In genomic region chr10:118640121-118640809, GRCm38 (mm10) we compare ENCODE assay signal across 10 mouse cellular contexts.
A peak's percentile ranks its signal among the peaks of the same experiment; 100 is the strongest.
DNase-seq lines count a peak whose midpoint lies in the region; ATAC-seq and TF ChIP-seq lines count a peak whose summit lies in the region.
"Had no signal": no experiment of that assay in that cellular context is flagged by ENCODE, and none has a peak within 500 bp of the region (broad histone marks: within the 10 kb centered on the region; RNA-seq: fewer than 3 reads in every experiment).

No protein-coding gene starts in this region.

- no peak for TF ChIP-seq CTCF in cerebellum, adult 2 months (IDR thresholded peaks at IDR 0.05; ENCODE audit: borderline replicate concordance, insufficient read depth, low read depth, low read length)

- no peaks in the 10 kb centered on the region for H3K27me3 ChIP-seq in embryonic facial prominence, embryonic 14.5 days (replicated peaks; ENCODE audit: control insufficient read depth, insufficient read depth, low read length)
- no peaks in the 10 kb centered on the region for H3K27me3 ChIP-seq in midbrain, embryonic 13.5 days
- no peaks in the 10 kb centered on the region for H3K27me3 ChIP-seq in cerebellum, adult 2 months (ENCODE audit: control insufficient read depth, insufficient read depth, low read length)

- DNase-seq in layer of hippocampus, adult 9-11 months, result peak; percentile 43
- DNase-seq in layer of hippocampus, postnatal 36 days, result no peak
- DNase-seq in embryonic facial prominence, embryonic 14.5 days (ENCODE audit: low spot score), result peak; percentile 64
- DNase-seq in gastrocnemius, postnatal 10 days, result peak; percentile 46
- no peak for DNase-seq in adrenal gland, adult 2 months
- DNase-seq in cerebellum, adult 2 months, result no peak
- DNase-seq in adrenal gland, adult (ENCODE audit: inconsistent age in 2 of 2, low spot score in 1 of 2), result no peak
- DNase-seq: adrenal gland, postnatal 36 days; heart, postnatal 4 days had no signal

- no peak overlapping the region for H3K9ac ChIP-seq in embryonic facial prominence, embryonic 14.5 days (ENCODE audit: low read depth, low read length)
- H3K9ac ChIP-seq in midbrain, embryonic 13.5 days (replicated peaks), result no peak overlapping the region

- no peak for TF ChIP-seq POLR2A in cerebellum, adult 2 months (IDR thresholded peaks at IDR 0.05; ENCODE audit: borderline replicate concordance, insufficient read depth, low read length)

- no peaks in the 10 kb centered on the region for H3K36me3 ChIP-seq in embryonic facial prominence, embryonic 14.5 days (ENCODE audit: control insufficient read depth, insufficient read depth, low read length)
- H3K36me3 ChIP-seq in midbrain, embryonic 13.5 days, result no peaks in the 10 kb centered on the region

- H3K9me3 ChIP-seq in embryonic facial prominence, embryonic 14.5 days (ENCODE audit: control insufficient read depth, low read length), result no peaks in the 10 kb centered on the region
- H3K9me3 ChIP-seq in midbrain, embryonic 13.5 days, result no peaks in the 10 kb centered on the region

- 0 out of 2 replicates have a peak overlapping the region, but pooled peaks have one; percentile 1 for H3K4me2 ChIP-seq in embryonic facial prominence, embryonic 14.5 days (ENCODE audit: low read depth, low read length)
- peak overlapping the region; percentile 27 for H3K4me2 ChIP-seq in midbrain, embryonic 13.5 days (replicated peaks)

- H3K27ac ChIP-seq in embryonic facial prominence, embryonic 14.5 days (replicated peaks; ENCODE audit: low read depth, low read length), result no peak overlapping the region
- peak overlapping the region; percentile 70 for H3K27ac ChIP-seq in midbrain, embryonic 13.5 days
- H3K27ac ChIP-seq in cerebellum, adult 2 months (ENCODE audit: insufficient read depth, low read length), result no peak overlapping the region

- H3K4me1 ChIP-seq in embryonic facial prominence, embryonic 14.5 days (ENCODE audit: control insufficient read depth, insufficient read depth, low read length), result peaks cover 5% of the 10 kb centered on the region; the same call in 1 of the 2 replicates
- H3K4me1 ChIP-seq in midbrain, embryonic 13.5 days (replicated peaks), result peaks cover 19% of the 10 kb centered on the region
- peaks cover 6% of the 10 kb centered on the region; the same call in 1 of the 2 replicates for H3K4me1 ChIP-seq in cerebellum, adult 2 months (ENCODE audit: control insufficient read depth, insufficient read depth, low read length)

- no peak overlapping the region for H3K4me3 ChIP-seq in embryonic facial prominence, embryonic 14.5 days (ENCODE audit: low read depth, low read length)
- no peak overlapping the region for H3K4me3 ChIP-seq in midbrain, embryonic 13.5 days (replicated peaks)
- H3K4me3 ChIP-seq in cerebellum, adult 2 months (replicated peaks; ENCODE audit: insufficient read depth, low read depth, low read length), result no peak overlapping the region

- peak; percentile 62 for ATAC-seq in embryonic facial prominence, embryonic 14.5 days (ENCODE audit: low read depth)
- ATAC-seq in midbrain, embryonic 13.5 days, result peak; percentile 59

- WGBS in embryonic facial prominence, embryonic 14.5 days, result 52% methylated on average over 7 of the region's 7 CpGs
- 46% methylated on average over 7 of the region's 7 CpGs for WGBS in midbrain, embryonic 13.5 days
- 35% methylated on average over 7 of the region's 7 CpGs for WGBS in cerebellum, adult 2 months

Comparison
In these comparisons a context has a peak if more than half of its experiments do, and no peak if none do; other contexts are left out.
1. DNase-seq: peak in layer of hippocampus, adult 9-11 months (single experiment), embryonic facial prominence, embryonic 14.5 days (single experiment) and gastrocnemius, postnatal 10 days (single experiment); none in layer of hippocampus, postnatal 36 days (0 of 2), adrenal gland, adult 2 months (single experiment), cerebellum, adult 2 months (0 of 2) and adrenal gland, adult (0 of 2).